In genomic region chr19:47865353-47865947, GRCm38 (mm10) we compare ENCODE assay signal across 8 mouse cellular contexts. TPM values are rescaled to one million over a fixed set of nuclear protein-coding genes. Genes with fewer than 3 reads are reported as not detected.
DNase-seq lines count a peak whose midpoint lies in the region; ATAC-seq and TF ChIP-seq lines count a peak whose summit lies in the region.

Gene Gsto2 (plus strand): TSS chr19:47865534.

- H3K27ac ChIP-seq in ES-E14 (ENCODE audit: insufficient read depth, low read depth, low read length, poor library complexity, severe bottlenecking), result no peak within 1 kb of the TSS
- H3K27ac ChIP-seq in cerebellum, adult 2 months (ENCODE audit: insufficient read depth, low read length), result peak within 1 kb of the TSS; percentile 61; the same call in 1 of the 2 replicates
- H3K27ac ChIP-seq in forebrain, postnatal 0 days (ENCODE audit: low read depth, low read length), result peak within 1 kb of the TSS; percentile 93
- peak within 1 kb of the TSS; percentile 76 for H3K27ac ChIP-seq in lung, embryonic 15.5 days

- H3K4me2 ChIP-seq in forebrain, postnatal 0 days (ENCODE audit: low read depth), result peak within 1 kb of the TSS; percentile 89
- H3K4me2 ChIP-seq in lung, embryonic 15.5 days, result peak within 1 kb of the TSS; percentile 97

- in situ Hi-C loops in ES-E14 (cut with MboI; ENCODE audit: low sequenced_read_pairs in 2 of 2, unreplicated experiment in 2 of 2), result no loop called here

- peak; percentile 41; the same call in 1 of the 2 replicates for TF ChIP-seq CTCF in cerebellum, adult 2 months (IDR thresholded peaks at IDR 0.05; ENCODE audit: borderline replicate concordance, insufficient read depth, low read depth, low read length)
- peak; percentile 67 for TF ChIP-seq CTCF in forebrain, postnatal 0 days (IDR thresholded peaks at IDR 0.05; ENCODE audit: low read depth)

- TF ChIP-seq POLR2A in cerebellum, adult 2 months (IDR thresholded peaks at IDR 0.05; ENCODE audit: borderline replicate concordance, insufficient read depth, low read length), result peak; percentile 64; the same call in 1 of the 2 replicates

- ATAC-seq in forebrain, postnatal 0 days, result peak; percentile 100
- ATAC-seq in lung, embryonic 15.5 days (ENCODE audit: borderline replicate concordance, extremely low read depth, low FRiP score, low TSS enrichment), result peak; percentile 100

- no peaks in the 10 kb centered on the region for H3K9me3 ChIP-seq in ES-E14 (ENCODE audit: control insufficient read depth, insufficient read depth, low read depth, low read length)
- no peaks in the 10 kb centered on the region for H3K9me3 ChIP-seq in forebrain, postnatal 0 days (ENCODE audit: low read length)
- H3K9me3 ChIP-seq in lung, embryonic 15.5 days, result no peaks in the 10 kb centered on the region

- H3K27me3 ChIP-seq in cerebellum, adult 2 months (ENCODE audit: control insufficient read depth, insufficient read depth, low read length), result no peaks in the 10 kb centered on the region
- H3K27me3 ChIP-seq in forebrain, postnatal 0 days (ENCODE audit: insufficient read depth, low read length), result no peaks in the 10 kb centered on the region; the same call in 1 of the 2 replicates
- H3K27me3 ChIP-seq in lung, embryonic 15.5 days, result no peaks in the 10 kb centered on the region

- H3K36me3 ChIP-seq in ES-E14 (ENCODE audit: control insufficient read depth, insufficient read depth, low read length, poor library complexity, severe bottlenecking), result no peaks in the 10 kb centered on the region; the same call in 1 of the 2 replicates
- H3K36me3 ChIP-seq in forebrain, postnatal 0 days (ENCODE audit: insufficient read depth), result peaks cover 12% of the 10 kb centered on the region; the same call in 1 of the 2 replicates
- H3K36me3 ChIP-seq in lung, embryonic 15.5 days, result no peaks in the 10 kb centered on the region

- DNase-seq in ES-E14 (ENCODE audit: low read depth, low spot score), result peak; percentile 83
- peak; percentile 94 to 97 for DNase-seq in cerebellum, adult 2 months
- DNase-seq in forebrain, postnatal 0 days, result peak; percentile 97
- peak; percentile 95 for DNase-seq in heart, postnatal 4 days
- DNase-seq in layer of hippocampus, adult 8-10 months (ENCODE audit: low spot score in 2 of 2), result peak; percentile 92 to 93
- peak; percentile 92 for DNase-seq in ovary, adult 18-20 months (ENCODE audit: low spot score)
- DNase-seq in thymus, postnatal 0 days (ENCODE audit: low spot score), result peak; percentile 97

- H3K4me3 ChIP-seq in ES-E14 (ENCODE audit: insufficient read depth in 1 of 2, low read depth in 1 of 2, low read length in 2 of 2, poor library complexity in 1 of 2, severe bottlenecking in 1 of 2), result peak within 1 kb of the TSS; percentile 61 to 67
- peak within 1 kb of the TSS; percentile 61 for H3K4me3 ChIP-seq in cerebellum, adult 2 months (replicated peaks; ENCODE audit: insufficient read depth, low read depth, low read length)
- H3K4me3 ChIP-seq in forebrain, postnatal 0 days (ENCODE audit: low read depth, low read length), result peak within 1 kb of the TSS; percentile 60
- peak within 1 kb of the TSS; percentile 70 for H3K4me3 ChIP-seq in lung, embryonic 15.5 days

- WGBS in cerebellum, adult 2 months, result under 1% methylated on average over 49 of the region's 49 CpGs
- whole genome bisulfite sequencing in forebrain, postnatal 0 days, result 1% methylated on average over 49 of the region's 49 CpGs
- WGBS in lung, embryonic 15.5 days, result under 1% methylated on average over 49 of the region's 49 CpGs

- peak within 1 kb of the TSS; percentile 67 for H3K9ac ChIP-seq in ES-E14 (ENCODE audit: insufficient read depth, low read depth, low read length, poor library complexity, severe bottlenecking)
- H3K9ac ChIP-seq in forebrain, postnatal 0 days, result peak within 1 kb of the TSS; percentile 88
- peak within 1 kb of the TSS; percentile 82 for H3K9ac ChIP-seq in lung, embryonic 15.5 days

- no peaks in the 10 kb centered on the region for H3K4me1 ChIP-seq in ES-E14 (ENCODE audit: control insufficient read depth in 2 of 2, insufficient read depth in 2 of 2, low read length in 2 of 2, poor library complexity in 1 of 2)
- no peaks in the 10 kb centered on the region; the same call in 1 of the 2 replicates for H3K4me1 ChIP-seq in cerebellum, adult 2 months (ENCODE audit: control insufficient read depth, insufficient read depth, low read length)
- 0 out of 2 replicates have a peak, but pooled peaks cover 5% of the 10 kb centered on the region for H3K4me1 ChIP-seq in forebrain, postnatal 0 days (ENCODE audit: insufficient read depth)
- H3K4me1 ChIP-seq in lung, embryonic 15.5 days, result peaks cover 5% of the 10 kb centered on the region; the same call in 1 of the 2 replicates

TF ChIP-seq in ES-E14, 5 proteins besides CTCF, POLR2A, EP300 and RAD21:
- TF ChIP-seq MAFK (IDR thresholded peaks at IDR 0.05; ENCODE audit: insufficient read depth, low read depth, low read length), result no peak
- TF ChIP-seq HCFC1 (IDR thresholded peaks at IDR 0.05; ENCODE audit: borderline replicate concordance, insufficient read depth, low read length), result no peak
- TF ChIP-seq ZNF384 (IDR thresholded peaks at IDR 0.05; ENCODE audit: low read depth, low read length), result no peak
- TF ChIP-seq CHD2 (IDR thresholded peaks at IDR 0.05; ENCODE audit: low read depth, low read length), result peak; percentile 58; the same call in 1 of the 2 replicates
- no peak for TF ChIP-seq ZC3H11A (IDR thresholded peaks at IDR 0.05; ENCODE audit: borderline replicate concordance, low read depth, low read length)
TF ChIP-seq in ES-E14: peak in this region for 1.

RNA-seq across cellular contexts. Expression of gene Gsto2, which starts in this region (rescaled TPM):
- 0.21 and 0.71 TPM in 2 replicates for total RNA-seq in ES-E14 (2012; rRNA removed)
- 2.5 and 2.9 TPM in 2 replicates for polyA plus RNA-seq in cerebellum, adult 2 months (2012; rRNA removed)
- 0.77 and 0.95 TPM in 2 replicates for total RNA-seq in forebrain, postnatal 0 days (2014; rRNA removed)
- polyA plus RNA-seq in forebrain, postnatal 0 days (2015; fragmentation: Nextera tagmentation; extraction: Ambion mirVana), result 0.88 and 0.93 TPM in 2 replicates
- 1 to 10 TPM; 1.5 to 1.8 TPM for total RNA-seq in heart, postnatal 4 days (2021)
- 1 to 10 TPM; 2.2 to 4.1 (median 2.9) TPM for total RNA-seq in layer of hippocampus, adult 8-10 months (2022)
- 0.84 and 1.1 TPM in 2 replicates for polyA plus RNA-seq in lung, embryonic 15.5 days (2015; fragmentation: Nextera tagmentation; extraction: Ambion mirVana)
- 0.39 and 0.52 TPM in 2 replicates for polyA plus RNA-seq in thymus, postnatal 0 days (2015; fragmentation: Nextera tagmentation; extraction: Ambion mirVana)

Comparison
In these comparisons a context has a peak if more than half of its experiments do, and no peak if none do; other contexts are left out.
1. Peak in DNase-seq, H3K4me3 ChIP-seq and H3K9ac ChIP-seq in ES-E14; RNA of the gene not detected or under 1 TPM.
2. Peak in DNase-seq, ATAC-seq, H3K4me3 ChIP-seq, H3K27ac ChIP-seq, H3K9ac ChIP-seq and H3K4me2 ChIP-seq in forebrain, postnatal 0 days; RNA of the gene not detected or under 1 TPM.
3. Peak in DNase-seq in thymus, postnatal 0 days; RNA of the gene not detected or under 1 TPM.